Comparison of ENCODE assay signal across 9 mouse cellular contexts in the genomic region with DNA sequence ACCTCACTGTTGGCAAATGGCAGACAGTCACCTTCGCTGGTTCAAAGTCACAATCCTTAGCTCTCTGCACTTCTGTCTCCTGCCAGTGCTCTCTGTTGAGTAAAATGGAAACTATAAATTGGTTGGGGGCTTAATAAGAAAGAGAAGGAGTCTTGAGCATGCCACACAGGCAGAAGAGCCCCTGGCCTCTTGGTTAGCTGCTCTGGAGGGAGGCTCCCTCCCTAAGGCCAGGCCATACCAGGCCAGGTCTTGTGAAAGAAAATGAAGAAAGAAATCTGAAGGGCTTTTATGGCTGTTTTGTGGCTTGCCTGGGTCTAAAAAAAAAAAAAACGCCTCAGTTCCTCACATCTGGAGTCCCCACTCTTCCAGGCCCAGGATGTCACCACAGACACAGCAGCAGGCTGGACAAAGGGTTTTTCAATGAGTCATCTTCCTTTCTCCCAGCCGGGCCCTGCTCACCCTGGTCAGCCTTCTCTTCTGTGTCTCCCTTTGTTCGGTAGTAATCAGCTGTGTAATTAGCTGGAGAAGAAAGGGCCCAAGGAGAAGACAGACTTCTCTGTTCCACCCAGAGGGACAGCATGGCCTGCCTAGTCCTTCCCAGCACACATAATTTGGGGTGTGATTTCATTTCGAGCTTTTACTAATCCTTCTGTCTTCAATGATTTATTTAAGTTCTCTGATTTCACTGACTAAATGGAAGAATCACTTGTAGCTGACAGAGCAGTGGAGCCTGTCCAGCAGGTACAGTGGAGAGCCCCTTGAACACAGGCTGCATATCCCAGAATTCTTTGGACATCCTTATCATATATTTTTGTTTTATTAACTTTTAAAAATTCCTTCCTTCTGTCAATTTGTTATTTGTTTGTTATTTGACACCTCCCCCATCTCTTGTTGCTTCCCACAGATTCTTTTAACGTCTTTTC.
DNase-seq lines count a peak whose midpoint lies in the region; ATAC-seq and TF ChIP-seq lines count a peak whose summit lies in the region.
"Had no signal": no experiment of that assay in that cellular context is flagged by ENCODE, and none has a peak within 500 bp of the region (broad histone marks: within the 10 kb centered on the region; RNA-seq: fewer than 3 reads in every experiment).

No protein-coding gene starts in this region.

- H3K27me3 ChIP-seq in forebrain, embryonic 10.5 days (ENCODE audit: poor library complexity, severe bottlenecking): peaks cover 12% of the 10 kb centered on the region
- H3K27me3 ChIP-seq in forebrain, embryonic 16.5 days (replicated peaks; ENCODE audit: control insufficient read depth, insufficient read depth, low read length): no peaks in the 10 kb centered on the region
- H3K27me3 ChIP-seq in lung, embryonic 16.5 days (ENCODE audit: control insufficient read depth, insufficient read depth, low read depth, low read length): no peaks in the 10 kb centered on the region
- 0 out of 2 replicates have a peak, but pooled peaks cover 2% of the 10 kb centered on the region for H3K27me3 ChIP-seq in forebrain, embryonic 12.5 days
- H3K27me3 ChIP-seq in liver, postnatal 0 days (ENCODE audit: insufficient read depth, low read length): no peaks in the 10 kb centered on the region

- ATAC-seq in forebrain, embryonic 16.5 days: no peak
- peak; percentile 59 for ATAC-seq in lung, embryonic 16.5 days (ENCODE audit: low read depth)
- peak; percentile 85 for ATAC-seq in forebrain, embryonic 12.5 days (ENCODE audit: low FRiP score)
- peak; percentile 34 for ATAC-seq in megakaryocyte progenitor cell, adult 5-6 weeks (replicated peaks; ENCODE audit: poor library complexity)
- no peak for ATAC-seq in liver, postnatal 0 days

- H3K4me3 ChIP-seq in forebrain, embryonic 10.5 days: no peak overlapping the region
- H3K4me3 ChIP-seq in forebrain, embryonic 16.5 days (replicated peaks; ENCODE audit: low read length): no peak overlapping the region
- H3K4me3 ChIP-seq in lung, embryonic 16.5 days (ENCODE audit: low read length): no peak overlapping the region
- H3K4me3 ChIP-seq in forebrain, embryonic 12.5 days (replicated peaks): no peak overlapping the region
- no peak overlapping the region for H3K4me3 ChIP-seq in liver, postnatal 0 days (ENCODE audit: low read depth, low read length)

- no peak overlapping the region for H3K4me2 ChIP-seq in forebrain, embryonic 16.5 days (ENCODE audit: low read length)
- no peak overlapping the region for H3K4me2 ChIP-seq in lung, embryonic 16.5 days (ENCODE audit: low read depth, low read length)
- no peak overlapping the region for H3K4me2 ChIP-seq in forebrain, embryonic 12.5 days
- H3K4me2 ChIP-seq in liver, postnatal 0 days (ENCODE audit: low read depth, low read length): no peak overlapping the region

- peak; percentile 64 for DNase-seq in forebrain, embryonic 10.5 days (ENCODE audit: extremely low spot score, low spot score)
- DNase-seq in lung, postnatal 14 days: no peak
- DNase-seq in spleen, postnatal 4 days (ENCODE audit: low spot score in 2 of 2): no peak
- no peak for DNase-seq in liver, postnatal 0 days

- H3K4me1 ChIP-seq in forebrain, embryonic 10.5 days: peaks cover 38% of the 10 kb centered on the region
- peaks cover 17% of the 10 kb centered on the region for H3K4me1 ChIP-seq in forebrain, embryonic 16.5 days (replicated peaks; ENCODE audit: control insufficient read depth, insufficient read depth, low read length)
- H3K4me1 ChIP-seq in lung, embryonic 16.5 days (replicated peaks; ENCODE audit: control insufficient read depth, insufficient read depth, low read length): peaks cover 14% of the 10 kb centered on the region
- H3K4me1 ChIP-seq in forebrain, embryonic 12.5 days: peaks cover 27% of the 10 kb centered on the region
- H3K4me1 ChIP-seq in liver, postnatal 0 days (ENCODE audit: insufficient read depth): no peaks in the 10 kb centered on the region

- no peak for TF ChIP-seq EP300 in liver, postnatal 0 days (IDR thresholded peaks at IDR 0.05; ENCODE audit: low read depth)

- peak overlapping the region; percentile 81 for H3K27ac ChIP-seq in forebrain, embryonic 10.5 days
- no peak overlapping the region for H3K27ac ChIP-seq in forebrain, embryonic 16.5 days (ENCODE audit: low read length)
- peak overlapping the region; percentile 74 for H3K27ac ChIP-seq in lung, embryonic 16.5 days (ENCODE audit: low read length)
- peak overlapping the region; percentile 69; the same call in 1 of the 2 replicates for H3K27ac ChIP-seq in forebrain, embryonic 12.5 days
- no peak overlapping the region for H3K27ac ChIP-seq in liver, postnatal 0 days (ENCODE audit: low read depth)

- WGBS in forebrain, embryonic 10.5 days: 6% methylated on average over 6 of the region's 6 CpGs
- 14% methylated on average over 6 of the region's 6 CpGs for WGBS in forebrain, embryonic 16.5 days
- 26% methylated on average over 6 of the region's 6 CpGs for WGBS in lung, embryonic 16.5 days
- 7% methylated on average over 6 of the region's 6 CpGs for WGBS in forebrain, embryonic 12.5 days
- WGBS in liver, postnatal 0 days (ENCODE audit: insufficient replicate concordance): 38% methylated on average over 6 of the region's 6 CpGs

- no peaks in the 10 kb centered on the region for H3K9me3 ChIP-seq in forebrain, embryonic 10.5 days
- H3K9me3 ChIP-seq in forebrain, embryonic 16.5 days (ENCODE audit: control insufficient read depth, low read length): no peaks in the 10 kb centered on the region
- no peaks in the 10 kb centered on the region for H3K9me3 ChIP-seq in lung, embryonic 16.5 days (ENCODE audit: control insufficient read depth, low read length)
- H3K9me3 ChIP-seq in forebrain, embryonic 12.5 days: no peaks in the 10 kb centered on the region
- no peaks in the 10 kb centered on the region for H3K9me3 ChIP-seq in liver, postnatal 0 days (ENCODE audit: low read length)
- H3K9me3 ChIP-seq: G1E had no signal

- H3K9ac ChIP-seq in forebrain, embryonic 16.5 days (replicated peaks; ENCODE audit: low read depth, low read length): no peak overlapping the region
- H3K9ac ChIP-seq in lung, embryonic 16.5 days (ENCODE audit: low read length): peak overlapping the region; percentile 31
- H3K9ac ChIP-seq in forebrain, embryonic 12.5 days: no peak overlapping the region
- H3K9ac ChIP-seq in liver, postnatal 0 days (replicated peaks): no peak overlapping the region

- no peaks in the 10 kb centered on the region for H3K36me3 ChIP-seq in forebrain, embryonic 10.5 days (replicated peaks)
- no peaks in the 10 kb centered on the region for H3K36me3 ChIP-seq in forebrain, embryonic 16.5 days (ENCODE audit: control insufficient read depth, insufficient read depth)
- no peaks in the 10 kb centered on the region for H3K36me3 ChIP-seq in lung, embryonic 16.5 days (ENCODE audit: control insufficient read depth, insufficient read depth, low read length)
- H3K36me3 ChIP-seq in forebrain, embryonic 12.5 days (replicated peaks): no peaks in the 10 kb centered on the region
- H3K36me3 ChIP-seq in liver, postnatal 0 days (replicated peaks; ENCODE audit: insufficient read depth, low read length): no peaks in the 10 kb centered on the region
- H3K36me3 ChIP-seq: G1E had no signal

- no peak for TF ChIP-seq CTCF in liver, postnatal 0 days (IDR thresholded peaks at IDR 0.05; ENCODE audit: low read depth)

Comparison
In these comparisons a context has a peak if more than half of its experiments do, and no peak if none do; other contexts are left out.
1. H3K27ac ChIP-seq: peak in forebrain, embryonic 10.5 days (single experiment), lung, embryonic 16.5 days (single experiment) and forebrain, embryonic 12.5 days (single experiment); none in forebrain, embryonic 16.5 days (single experiment) and liver, postnatal 0 days (single experiment).
2. ATAC-seq: peak in lung, embryonic 16.5 days (single experiment), forebrain, embryonic 12.5 days (single experiment) and megakaryocyte progenitor cell, adult 5-6 weeks (single experiment); none in forebrain, embryonic 16.5 days (single experiment) and liver, postnatal 0 days (single experiment).